Mouse (Mus musculus) embryonic facial prominence, embryonic 10.5 days (tissue): ENCODE data around the gene Ackr1. TPM values are rescaled to one million over a fixed set of nuclear protein-coding genes. Genes with fewer than 3 reads are reported as not detected.
"Not testable (repeated sequence)": the region's sequence is repeated elsewhere in the genome, so short reads cannot be mapped to it uniquely, and the experiment has no call there.

Experiments used
- DNase-seq: peaks from one replicate; pipeline ENCODE4 v3.0.0-alpha.2; 2017; ENCODE audit warnings: low spot score
- H3K27ac ChIP-seq: fragments of 300-500 bp; sonication (generic); replicated peaks from 2 replicates; pipeline ENCODE4 v1.5.1; 2016; ENCODE audit warnings: mild to moderate bottlenecking
- H3K27me3 ChIP-seq: fragments of 300-500 bp; sonication (generic); replicated peaks from 2 replicates; pipeline ENCODE4 v1.6.1; 2016; ENCODE audit warnings: low read depth, mild to moderate bottlenecking; ENCODE audit not compliant: poor library complexity, severe bottlenecking
- H3K36me3 ChIP-seq: fragments of 300-500 bp; sonication (generic); replicated peaks from 2 replicates; pipeline ENCODE4 v1.6.1; 2016; ENCODE audit warnings: mild to moderate bottlenecking, moderate library complexity
- H3K4me1 ChIP-seq: fragments of 300-500 bp; sonication (generic); 2 replicates; pipeline ENCODE4 v1.6.1; 2016
- H3K4me3 ChIP-seq: fragments of 300-500 bp; sonication (generic); 2 replicates; pipeline ENCODE4 v1.5.1; 2016; ENCODE audit warnings: mild to moderate bottlenecking, moderate library complexity
- H3K9me3 ChIP-seq: fragments of 300-500 bp; sonication (generic); 2 replicates; pipeline ENCODE4 v1.6.1; 2016; ENCODE audit warnings: mild to moderate bottlenecking
- WGBS: fragments of 180-500 bp; shearing (Covaris S2); methylation state at CpG from one replicate; pipeline ENCODE4 v1.1.7; 2016; 5-methylcytosine and 5-hydroxymethylcytosine counted together
- polyA plus RNA-seq: library from polyadenylated mRNA; unstranded; fragments of >200 nt; fragmentation: Nextera tagmentation; extraction: Ambion mirVana; gene quantifications from 2 replicates; pipeline ENCODE4 v1.2.1, GENCODE M21; 2016

The Ackr1 gene
- polyA plus RNA-seq, 1 experiment from 2014 or later = 1.2 TPM

- H3K9me3 ChIP-seq = no peaks in the 10 kb centered on the region
- H3K27me3 ChIP-seq = no peaks in the 10 kb centered on the region
- no peaks in the 10 kb centered on the region for H3K4me1 ChIP-seq
- 92% methylated on average over 2 of the region's 2 CpGs for WGBS
- H3K36me3 ChIP-seq = no peaks in the 10 kb centered on the region
- DNase-seq = no peak
- no peak overlapping the region for H3K4me3 ChIP-seq
- no peak overlapping the region for H3K27ac ChIP-seq
Observed at GRCm38 (mm10) chr1:173317925-173318477, 15.5 kb downstream of the Ackr1 start.

GRCm38 (mm10) chr1:173315725-173316124 is 17.8 kb downstream of the Ackr1 start:
- Histone ChIP-seq H3K36me3 (no peaks in the 10 kb centered on the region), H3K27me3 (no peaks in the 10 kb centered on the region), H3K9me3 (no peaks in the 10 kb centered on the region), H3K4me1 (no peaks in the 10 kb centered on the region), H3K27ac (no peak overlapping the region), H3K4me3 (no peak overlapping the region)
- no peak for DNase-seq
- 95% methylated on average over 3 of the region's 3 CpGs for WGBS

GRCm38 (mm10) chr1:173313535-173314050 is 20.0 kb downstream of the Ackr1 start:
- H3K4me3 ChIP-seq, H3K27ac ChIP-seq, H3K4me1 ChIP-seq, DNase-seq, H3K9me3 ChIP-seq, H3K36me3 ChIP-seq, H3K27me3 ChIP-seq: not testable (repeated sequence)
- WGBS = 87% methylated on average over 7 of the region's 7 CpGs

- DNase-seq, H3K4me3 ChIP-seq, H3K9me3 ChIP-seq, H3K36me3 ChIP-seq, H3K27ac ChIP-seq, H3K4me1 ChIP-seq, H3K27me3 ChIP-seq: not testable (repeated sequence)
- WGBS = 61% methylated on average over 3 of the region's 3 CpGs
Observed at GRCm38 (mm10) chr1:173302795-173303194, 30.8 kb downstream of the Ackr1 start.

Other genes starting within 250 kb of the Ackr1 start
- not detected in 2 replicates for gene Olfr1408, start 196.4 kb downstream of the Ackr1 start, polyA plus RNA-seq
- not detected in 2 replicates for gene Olfr1406, start 143.1 kb downstream of the Ackr1 start, polyA plus RNA-seq
- gene Olfr218, start 135.9 kb downstream of the Ackr1 start, polyA plus RNA-seq = not detected in 2 replicates
- gene Olfr1404, start 121.4 kb downstream of the Ackr1 start, polyA plus RNA-seq = not detected in 2 replicates
- gene Fcer1a, start 106.5 kb downstream of the Ackr1 start, polyA plus RNA-seq = not detected in 2 replicates
- not detected in 2 replicates for gene Olfr418, start 67.7 kb downstream of the Ackr1 start, polyA plus RNA-seq
- not detected in 2 replicates for gene Mptx2, start 56.0 kb downstream of the Ackr1 start, polyA plus RNA-seq
- gene Aim2, start 17.1 kb upstream of the Ackr1 start, polyA plus RNA-seq = 3.8 and 3.9 TPM in 2 replicates
- gene Cadm3, start 33.9 kb upstream of the Ackr1 start, polyA plus RNA-seq = 1.6 and 2.0 TPM in 2 replicates
- not detected in 2 replicates for gene Ifi206, start 157.3 kb upstream of the Ackr1 start, polyA plus RNA-seq
- not detected in 2 replicates for gene Ifi214, start 202.2 kb upstream of the Ackr1 start, polyA plus RNA-seq